Mouse (Mus musculus): ENCODE data around the gene Brf1. TPM values are rescaled to one million over a fixed set of nuclear protein-coding genes. Genes with fewer than 3 reads are reported as not detected.

Gene Brf1
- polyA plus RNA-seq, 1 experiment from 2014 or later: 41.4 TPM

DNA sequence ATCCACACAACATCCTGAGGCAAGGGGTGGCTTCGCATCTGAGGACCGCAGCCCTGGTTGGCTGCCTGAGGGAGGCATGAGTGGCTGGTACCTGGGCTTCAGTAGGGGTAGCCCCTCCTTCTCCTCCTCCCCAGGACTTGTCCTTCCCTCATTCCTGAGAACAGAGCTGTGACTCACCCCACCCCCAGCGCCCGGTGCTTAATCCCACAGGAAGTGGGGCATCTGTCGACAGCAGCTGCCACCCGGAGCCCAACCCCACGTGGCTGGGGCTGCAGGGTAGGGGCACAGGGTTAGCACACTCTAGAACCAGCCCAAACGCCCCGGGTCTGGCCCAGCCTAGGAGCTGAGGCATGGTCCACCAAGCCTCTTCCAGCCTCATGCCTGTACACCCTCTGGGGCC lies 62.6 kb downstream of the Brf1 start:
- Histone ChIP-seq H3K4me2 (ENCODE audit: low read length) (no peak overlapping the region), H3K9ac (ENCODE audit: low read depth, low read length) (no peak overlapping the region), H3K36me3 (ENCODE audit: insufficient read depth, low read length) (no peaks in the 10 kb centered on the region), H3K27me3 (ENCODE audit: insufficient read depth, low read length) (no peaks in the 10 kb centered on the region), H3K9me3 (replicated peaks; ENCODE audit: low read length) (no peaks in the 10 kb centered on the region), H3K4me1 (replicated peaks; ENCODE audit: insufficient read depth, low read length) (peaks cover 9% of the 10 kb centered on the region), H3K4me3 (replicated peaks; ENCODE audit: low read depth, low read length) (no peak overlapping the region), H3K27ac (no peak overlapping the region)
- ATAC-seq (replicated peaks; ENCODE audit: low FRiP score, low read depth) (no peak), DNase-seq (ENCODE audit: low spot score) (no peak)
- TF ChIP-seq CTCF (IDR thresholded peaks at IDR 0.05; ENCODE audit: low read depth): no peak
- 40% methylated on average over 9 of the region's 9 CpGs for WGBS

DNA sequence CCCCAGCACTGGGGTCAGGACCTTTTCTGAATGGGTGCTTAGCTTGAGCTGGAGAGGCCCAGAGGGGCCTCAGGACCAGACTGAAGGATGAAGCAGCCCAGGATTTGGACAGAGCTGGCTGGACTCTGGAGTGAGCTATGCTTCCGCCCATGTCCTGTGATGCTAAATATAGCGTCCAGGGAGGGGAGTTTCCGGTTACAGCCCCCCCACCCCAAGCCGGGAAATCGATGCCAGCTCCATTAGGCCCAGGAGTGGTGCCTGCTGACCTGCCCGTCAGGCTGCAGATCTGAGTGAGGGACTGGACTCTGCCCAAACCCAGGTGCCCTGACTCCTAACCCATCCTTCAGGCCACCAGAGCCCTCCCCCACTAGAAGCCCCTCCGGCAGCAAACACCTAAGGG lies 67.9 kb downstream of the Brf1 start:
- 11% methylated on average over 7 of the region's 7 CpGs for WGBS
- Histone ChIP-seq H3K4me2 (ENCODE audit: low read length) (no peak overlapping the region), H3K4me1 (replicated peaks; ENCODE audit: insufficient read depth, low read length) (peaks cover 13% of the 10 kb centered on the region), H3K4me3 (replicated peaks; ENCODE audit: low read depth, low read length) (no peak overlapping the region), H3K9ac (ENCODE audit: low read depth, low read length) (no peak overlapping the region), H3K36me3 (ENCODE audit: insufficient read depth, low read length) (no peaks in the 10 kb centered on the region), H3K27ac (no peak overlapping the region), H3K9me3 (replicated peaks; ENCODE audit: low read length) (no peaks in the 10 kb centered on the region), H3K27me3 (ENCODE audit: insufficient read depth, low read length) (peaks cover 12% of the 10 kb centered on the region)
- no peak for ATAC-seq (replicated peaks; ENCODE audit: low FRiP score, low read depth)
- TF ChIP-seq CTCF (IDR thresholded peaks at IDR 0.05; ENCODE audit: low read depth): no peak
- peak; percentile 35 for DNase-seq (ENCODE audit: low spot score)

DNA sequence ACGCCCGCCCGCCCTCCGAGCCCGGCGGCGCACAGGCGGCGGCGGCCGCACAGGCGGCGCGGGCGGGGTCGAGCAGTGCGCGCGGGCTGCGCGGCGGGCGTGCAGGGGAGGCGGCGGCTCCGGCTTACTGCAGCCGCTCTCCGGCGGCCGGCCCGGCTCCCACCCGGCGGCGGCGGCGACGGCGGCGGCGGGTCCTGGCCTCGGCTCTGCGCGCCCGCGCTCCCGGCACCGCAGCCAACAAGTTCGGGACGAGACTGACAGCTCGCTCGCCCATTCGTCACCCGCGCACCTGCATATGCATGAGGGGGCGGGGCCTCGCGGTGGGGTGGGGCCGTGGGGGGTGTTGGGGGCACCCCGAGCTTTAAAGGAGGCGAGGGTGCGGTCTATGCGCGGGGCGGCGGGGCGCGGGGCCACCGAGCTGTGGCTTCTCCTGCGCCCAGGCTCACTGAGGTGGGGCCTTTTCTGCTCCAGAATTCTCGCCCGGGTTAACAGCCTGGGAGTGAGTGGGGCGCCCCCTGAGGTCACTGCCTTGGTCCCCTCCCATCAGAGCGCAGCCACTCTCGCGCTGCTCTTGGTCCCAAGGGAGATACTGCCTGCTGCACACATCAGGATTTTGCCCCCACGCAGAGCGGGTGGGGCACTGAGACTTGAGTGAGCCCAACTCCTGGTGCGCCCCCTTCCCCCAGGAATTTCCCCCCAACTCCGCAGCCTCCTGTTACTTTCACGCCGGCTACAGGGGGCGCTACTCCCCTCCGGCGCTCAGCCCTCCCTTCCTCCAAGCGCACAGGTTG lies 70.7 kb downstream of the Brf1 start, which contains the start of gene Jag2:
Gene Jag2 (minus strand): TSS at position 215 of the 791 bp plus-strand sequence.
- Histone ChIP-seq H3K4me3 (replicated peaks; ENCODE audit: low read depth, low read length) (peak within 1 kb of the TSS; percentile 48), H3K4me2 (ENCODE audit: low read length) (peak within 1 kb of the TSS; percentile 89), H3K9ac (ENCODE audit: low read depth, low read length) (peak within 1 kb of the TSS; percentile 46; the same call in 1 of the 2 replicates), H3K36me3 (ENCODE audit: insufficient read depth, low read length) (no peaks in the 10 kb centered on the region), H3K9me3 (replicated peaks; ENCODE audit: low read length) (no peaks in the 10 kb centered on the region), H3K27me3 (ENCODE audit: insufficient read depth, low read length) (peaks cover 12% of the 10 kb centered on the region), H3K4me1 (replicated peaks; ENCODE audit: insufficient read depth, low read length) (peaks cover 13% of the 10 kb centered on the region), H3K27ac (peak within 1 kb of the TSS; percentile 25; the same call in 1 of the 2 replicates)
- peak; percentile 30 for ATAC-seq (replicated peaks; ENCODE audit: low FRiP score, low read depth)
- TF ChIP-seq CTCF (IDR thresholded peaks at IDR 0.05; ENCODE audit: low read depth): peak; percentile 51
- WGBS: 1% methylated on average over 52 of the region's 85 CpGs
- peak; percentile 43 for DNase-seq (ENCODE audit: low spot score)

DNA sequence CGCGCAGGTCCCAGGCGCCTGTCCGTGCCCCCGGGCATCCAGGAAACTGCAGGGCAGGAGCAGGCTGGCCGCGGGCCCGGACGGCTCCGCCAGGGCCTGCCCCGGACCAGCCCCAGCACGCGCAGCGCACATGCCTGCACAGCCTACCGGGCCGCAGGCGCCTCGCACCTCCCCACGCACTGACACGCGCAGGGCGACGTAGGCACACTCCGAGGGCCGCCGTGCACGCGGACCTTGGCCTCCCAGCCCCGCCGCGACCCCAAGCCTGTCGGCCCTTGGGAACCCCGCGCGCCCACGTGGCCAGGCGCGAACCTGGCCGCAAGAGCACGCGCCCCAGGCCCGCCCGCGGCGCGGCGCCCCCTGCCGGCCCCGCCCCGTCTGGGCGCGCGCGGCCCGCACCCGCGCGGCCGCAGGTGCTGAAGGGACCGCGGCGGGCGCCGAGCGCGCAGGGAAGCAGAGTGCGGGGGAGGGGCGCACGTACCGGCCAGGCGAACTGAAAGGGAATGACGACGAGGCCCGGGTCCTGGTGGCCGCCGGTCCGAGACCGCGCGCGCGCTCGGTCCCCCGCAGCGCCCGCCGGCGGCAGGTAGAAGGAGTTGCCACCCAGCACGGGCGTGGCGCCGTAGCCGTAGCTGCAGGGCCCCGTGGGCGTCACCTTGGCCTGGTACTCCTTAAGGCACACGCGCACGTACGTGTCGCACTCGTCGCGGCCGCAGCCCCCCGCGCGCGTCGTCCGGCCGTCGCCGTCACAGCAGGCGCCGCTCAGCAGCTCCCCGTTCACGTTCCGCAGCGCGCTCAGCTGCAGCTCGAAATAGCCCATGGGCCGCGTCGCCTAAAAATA lies 71.9 kb downstream of the Brf1 start:
- peaks cover 13% of the 10 kb centered on the region for H3K4me1 ChIP-seq (replicated peaks; ENCODE audit: insufficient read depth, low read length)
- no peaks in the 10 kb centered on the region for H3K36me3 ChIP-seq (ENCODE audit: insufficient read depth, low read length)
- peak overlapping the region; percentile 48 for H3K4me3 ChIP-seq (replicated peaks; ENCODE audit: low read depth, low read length)
- ATAC-seq (replicated peaks; ENCODE audit: low FRiP score, low read depth) (peak; percentile 50; the same call in 1 of the 2 replicates), DNase-seq (ENCODE audit: low spot score) (no peak)
- 1% methylated on average over 100 of the region's 124 CpGs for WGBS
- H3K9ac ChIP-seq (ENCODE audit: low read depth, low read length): peak overlapping the region; percentile 46; the same call in 1 of the 2 replicates
- H3K9me3 ChIP-seq (replicated peaks; ENCODE audit: low read length): no peaks in the 10 kb centered on the region
- H3K27me3 ChIP-seq (ENCODE audit: insufficient read depth, low read length): peaks cover 12% of the 10 kb centered on the region
- peak overlapping the region; percentile 89 for H3K4me2 ChIP-seq (ENCODE audit: low read length)
- TF ChIP-seq CTCF (IDR thresholded peaks at IDR 0.05; ENCODE audit: low read depth): no peak
- peak overlapping the region; percentile 25; the same call in 1 of the 2 replicates for H3K27ac ChIP-seq

DNA sequence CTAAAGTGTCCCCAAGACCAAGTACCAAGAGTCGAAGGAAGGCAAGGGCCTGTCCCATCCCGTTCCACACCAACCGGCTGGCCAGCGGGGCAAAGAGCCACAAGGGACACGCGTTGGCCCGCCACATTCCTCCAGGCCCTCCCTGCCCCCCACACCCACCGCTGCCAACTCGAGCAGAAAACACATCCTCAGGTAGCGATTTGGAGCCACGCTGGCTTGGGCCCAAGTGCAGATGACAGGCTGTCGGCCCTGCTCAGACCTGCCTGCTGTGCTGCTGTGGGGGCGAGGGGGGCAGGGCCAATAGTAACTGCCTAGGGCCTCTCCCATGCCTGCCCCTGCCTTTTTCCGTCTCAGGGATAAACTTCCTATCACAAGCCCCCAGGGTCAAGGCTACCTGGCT lies 73.2 kb downstream of the Brf1 start:
- H3K9me3 ChIP-seq (replicated peaks; ENCODE audit: low read length): no peaks in the 10 kb centered on the region
- WGBS: 47% methylated on average over 14 of the region's 14 CpGs
- H3K27me3 ChIP-seq (ENCODE audit: insufficient read depth, low read length): peaks cover 12% of the 10 kb centered on the region
- TF ChIP-seq CTCF (IDR thresholded peaks at IDR 0.05; ENCODE audit: low read depth): no peak
- no peak for ATAC-seq (replicated peaks; ENCODE audit: low FRiP score, low read depth)
- H3K36me3 ChIP-seq (ENCODE audit: insufficient read depth, low read length): no peaks in the 10 kb centered on the region
- H3K4me3 ChIP-seq (replicated peaks; ENCODE audit: low read depth, low read length): no peak overlapping the region
- no peak overlapping the region for H3K4me2 ChIP-seq (ENCODE audit: low read length)
- H3K27ac ChIP-seq: no peak overlapping the region
- DNase-seq (ENCODE audit: low spot score): no peak
- H3K9ac ChIP-seq (ENCODE audit: low read depth, low read length): no peak overlapping the region
- peaks cover 11% of the 10 kb centered on the region for H3K4me1 ChIP-seq (replicated peaks; ENCODE audit: insufficient read depth, low read length)

DNA sequence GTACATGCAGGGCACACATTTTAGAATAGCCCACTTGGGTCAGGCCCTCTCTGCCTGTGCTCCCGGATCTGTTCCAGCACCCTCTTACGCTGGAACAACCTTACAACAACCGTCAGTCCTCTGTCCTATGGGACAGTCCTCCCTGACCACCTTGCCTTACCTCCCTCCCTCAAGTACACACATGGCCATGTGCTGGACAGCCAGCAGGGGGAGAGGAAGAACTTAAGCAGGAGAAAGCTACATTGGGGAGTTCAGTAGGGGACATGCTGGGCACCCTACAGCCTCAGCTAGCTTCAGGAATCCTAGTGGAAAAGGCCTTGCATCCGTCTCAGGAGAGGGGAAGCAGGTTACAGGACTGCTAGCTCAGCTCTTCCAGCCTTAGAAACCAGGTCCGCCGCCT lies 74.6 kb downstream of the Brf1 start:
- H3K27ac ChIP-seq: no peak overlapping the region
- H3K36me3 ChIP-seq (ENCODE audit: insufficient read depth, low read length): no peaks in the 10 kb centered on the region
- peaks cover 12% of the 10 kb centered on the region for H3K27me3 ChIP-seq (ENCODE audit: insufficient read depth, low read length)
- peaks cover 9% of the 10 kb centered on the region; the same call in 1 of the 2 replicates for H3K4me1 ChIP-seq (replicated peaks; ENCODE audit: insufficient read depth, low read length)
- H3K9ac ChIP-seq (ENCODE audit: low read depth, low read length): no peak overlapping the region
- H3K4me2 ChIP-seq (ENCODE audit: low read length): no peak overlapping the region
- peak; percentile 49; the same call in 1 of the 2 replicates for TF ChIP-seq CTCF (IDR thresholded peaks at IDR 0.05; ENCODE audit: low read depth)
- H3K9me3 ChIP-seq (replicated peaks; ENCODE audit: low read length): no peaks in the 10 kb centered on the region
- no peak for DNase-seq (ENCODE audit: low spot score)
- no peak overlapping the region for H3K4me3 ChIP-seq (replicated peaks; ENCODE audit: low read depth, low read length)
- no peak for ATAC-seq (replicated peaks; ENCODE audit: low FRiP score, low read depth)
- 84% methylated on average over 6 of the region's 6 CpGs for WGBS
